Mouse (Mus musculus) ovary, adult 10 weeks (tissue): ENCODE data around the gene Ankrd53. TPM values are rescaled to one million over a fixed set of nuclear protein-coding genes. Genes with fewer than 3 reads are reported as not detected.

Experiments used
- polyA plus RNA-seq: library from polyadenylated mRNA; stranded (reverse); fragments of 350-450 nt; fragmentation: Illumina TruSeq; extraction: RNeasy Lipid Tissue Mini Kit (QIAGEN cat#74804); gene quantifications from one replicate; pipeline ENCODE4 v1.2.3, GENCODE M21; 2014

The Ankrd53 gene
- not detected for polyA plus RNA-seq

GRCm38 (mm10) chr6:83762344-83762743 lies at the start of gene Ankrd53:
Gene Ankrd53 (plus strand): TSS chr6:83762644.

GRCm38 (mm10) chr6:83742761-83743160 lies 19.7 kb upstream of the Ankrd53 start, which contains the start of gene Atp6v1b1:
Gene Atp6v1b1 (plus strand): TSS chr6:83742990.

GRCm38 (mm10) chr6:83775638-83776293 lies 13.3 kb downstream of the Ankrd53 start, which contains the start of gene Tex261:
Gene Tex261 (minus strand): TSS chr6:83775813.

GRCm38 (mm10) chr6:83794760-83795296 lies 32.4 kb downstream of the Ankrd53 start, which contains the start of gene Nagk:
Gene Nagk (plus strand): TSS chr6:83794982.

Other genes starting within 250 kb of the Ankrd53 start
- gene Actg2, start 226.4 kb upstream of the Ankrd53 start, polyA plus RNA-seq: 65.2 TPM
- 75.7 TPM for gene Stambp, start 189.9 kb upstream of the Ankrd53 start, polyA plus RNA-seq
- gene Clec4f, start 106.5 kb upstream of the Ankrd53 start, polyA plus RNA-seq: not detected
- not detected for gene Cd207, start 84.8 kb upstream of the Ankrd53 start, polyA plus RNA-seq
- not detected for gene Vax2, start 51.4 kb upstream of the Ankrd53 start, polyA plus RNA-seq
- gene Atp6v1b1, start 19.7 kb upstream of the Ankrd53 start, polyA plus RNA-seq: 0.60 TPM
- gene Tex261, start 13.2 kb downstream of the Ankrd53 start, polyA plus RNA-seq: 27.5 TPM
- 6.8 TPM for gene Nagk, start 32.3 kb downstream of the Ankrd53 start, polyA plus RNA-seq
- 77.4 TPM for gene Paip2b, start 69.1 kb downstream of the Ankrd53 start, polyA plus RNA-seq
- gene Zfp638, start 104.5 kb downstream of the Ankrd53 start, polyA plus RNA-seq: 269 TPM
- 0.83 TPM for gene Dysf, start 245.9 kb downstream of the Ankrd53 start, polyA plus RNA-seq